Mouse (Mus musculus) MEL (cell line): ENCODE results near the gene Mpp6. TPM values are rescaled to one million over a fixed set of nuclear protein-coding genes. Genes with fewer than 3 reads are reported as not detected.

ENCODE experiments used
- DNase-seq: peaks from one replicate; pipeline ENCODE4 v3.0.0; 2011; ENCODE audit warnings: low read depth, low spot score
- H3K27ac ChIP-seq: 2 replicates; pipeline ENCODE4 v1.5.1; 2012; ENCODE audit warnings: low read depth, mild to moderate bottlenecking, control low read depth, low read length, moderate library complexity; ENCODE audit not compliant: control insufficient read depth
- H3K27me3 ChIP-seq, 2 experiments: fragments of 150-350 bp in 1 of 2; sonication (generic) in 1 of 2; 2 replicates each; pipeline ENCODE4 v1.6.1; 2012; ENCODE audit warnings: low read length in 2 of 2, mild to moderate bottlenecking in 2 of 2, improper control_type of control experiment in 1 of 2, moderate library complexity in 1 of 2; ENCODE audit not compliant: insufficient read depth in 2 of 2, control insufficient read depth in 1 of 2
- H3K36me3 ChIP-seq, 2 experiments: 2 replicates each; pipeline ENCODE4 v1.6.1; 2012 to 2014; ENCODE audit warnings: low read length in 2 of 2, improper control_type of control experiment in 1 of 2, inconsistent platforms in 1 of 2, mild to moderate bottlenecking in 1 of 2; ENCODE audit not compliant: insufficient read depth in 2 of 2, control insufficient read depth in 1 of 2
- H3K4me1 ChIP-seq, 2 experiments: fragments of 150-350 bp in 1 of 2; sonication (generic) in 1 of 2; 2 replicates each; pipeline ENCODE4 v1.6.1; 2012; ENCODE audit warnings: low read length in 2 of 2, improper control_type of control experiment in 1 of 2, mild to moderate bottlenecking in 1 of 2; ENCODE audit not compliant: insufficient read depth in 2 of 2, control insufficient read depth in 1 of 2
- H3K4me3 ChIP-seq, 2 experiments: fragments of 150-350 bp in 1 of 2; sonication (generic) in 1 of 2; 2 replicates each; pipeline ENCODE4 v1.5.1; 2012; ENCODE audit warnings: low read depth in 2 of 2, low read length in 2 of 2, mild to moderate bottlenecking in 2 of 2, moderate library complexity in 2 of 2, control low read depth in 1 of 2, improper control_type of control experiment in 1 of 2; ENCODE audit not compliant: control insufficient read depth in 1 of 2, insufficient read depth in 1 of 2
- H3K79me2 ChIP-seq: 2 replicates; pipeline ENCODE4 v1.6.1; 2012; ENCODE audit warnings: mild to moderate bottlenecking, low read length, moderate library complexity; ENCODE audit not compliant: control insufficient read depth, poor library complexity, insufficient read depth
- H3K9ac ChIP-seq: 2 replicates; pipeline ENCODE4 v1.6.1; 2012; ENCODE audit warnings: low read depth, mild to moderate bottlenecking, control low read depth, low read length, moderate library complexity; ENCODE audit not compliant: control insufficient read depth, poor library complexity, severe bottlenecking
- H3K9me3 ChIP-seq: fragments of 150-350 bp; sonication (generic); replicated peaks from 2 replicates; pipeline ENCODE4 v1.6.1; 2012; ENCODE audit warnings: mild to moderate bottlenecking, low read length, improper control_type of control experiment, moderate library complexity; ENCODE audit not compliant: insufficient read depth
- BHLHE40 ChIP-seq: IDR thresholded peaks from 2 replicates; pipeline ENCODE4 v1.6.1; 2012; ENCODE audit warnings: low read depth, mild to moderate bottlenecking, inconsistent platforms, low read length, improper control_type of control experiment, borderline replicate concordance
- CHD1 ChIP-seq: IDR thresholded peaks from 2 replicates; pipeline ENCODE4 v1.6.1; 2012; ENCODE audit warnings: low read depth, mild to moderate bottlenecking, inconsistent platforms, low read length, improper control_type of control experiment
- CHD2 ChIP-seq: IDR thresholded peaks from 2 replicates; pipeline ENCODE4 v1.6.1; 2011; ENCODE audit warnings: low read length, improper control_type of control experiment
- CTCF ChIP-seq, 3 experiments: IDR thresholded peaks in 2 of 3; conservative IDR thresholded peaks in 1 of 3; 2 replicates each; pipeline ENCODE4 v1.5.1; 2011 to 2012; ENCODE audit warnings: low read length in 3 of 3, low read depth in 2 of 3, mild to moderate bottlenecking in 2 of 3, improper control_type of control experiment in 1 of 3, inconsistent platforms in 1 of 3, mixed read lengths in 1 of 3, moderate library complexity in 1 of 3; ENCODE audit not compliant: control insufficient read depth in 1 of 3, insufficient read depth in 1 of 3, poor library complexity in 1 of 3, severe bottlenecking in 1 of 3
- ELF1 ChIP-seq: IDR thresholded peaks from 2 replicates; pipeline ENCODE4 v1.6.1; 2014; ENCODE audit warnings: low read depth, mild to moderate bottlenecking, inconsistent platforms, low read length, improper control_type of control experiment, moderate library complexity
- ETS1 ChIP-seq: IDR thresholded peaks from 2 replicates; pipeline ENCODE4 v1.6.1; 2012; ENCODE audit warnings: low read depth, mild to moderate bottlenecking, inconsistent platforms, low read length, improper control_type of control experiment, moderate library complexity
- GABPA ChIP-seq: IDR thresholded peaks from 2 replicates; pipeline ENCODE4 v1.6.1; 2012; ENCODE audit warnings: low read depth, mild to moderate bottlenecking, inconsistent platforms, low read length, improper control_type of control experiment, moderate library complexity
- HCFC1 ChIP-seq: IDR thresholded peaks from 2 replicates; pipeline ENCODE4 v1.6.1; 2012; ENCODE audit warnings: low read depth, mild to moderate bottlenecking, inconsistent platforms, low read length, improper control_type of control experiment, moderate library complexity
- JUND ChIP-seq: IDR thresholded peaks from 2 replicates; pipeline ENCODE4 v1.6.1; 2011; ENCODE audit warnings: low read depth, mild to moderate bottlenecking, improper control_type of control experiment, low read length
- MAFK ChIP-seq: IDR thresholded peaks from 2 replicates; pipeline ENCODE4 v1.6.1; 2011; ENCODE audit warnings: low read depth, mild to moderate bottlenecking, low read length, improper control_type of control experiment, borderline replicate concordance
- MAX ChIP-seq: IDR thresholded peaks from 2 replicates; pipeline ENCODE4 v1.6.1; 2011; ENCODE audit warnings: low read length, improper control_type of control experiment
- MEF2A ChIP-seq: IDR thresholded peaks from 2 replicates; pipeline ENCODE4 v1.6.1; 2014; ENCODE audit warnings: low read depth, mild to moderate bottlenecking, inconsistent platforms, low read length, improper control_type of control experiment; ENCODE audit not compliant: poor library complexity, insufficient replicate concordance, severe bottlenecking; ENCODE audit errors: extremely low read depth
- MXI1 ChIP-seq: IDR thresholded peaks from 2 replicates; pipeline ENCODE4 v1.6.1; 2011; ENCODE audit warnings: mild to moderate bottlenecking, low read depth, low read length, improper control_type of control experiment
- MYC ChIP-seq: IDR thresholded peaks from 2 replicates; pipeline ENCODE4 v1.6.1; 2011; ENCODE audit warnings: low read depth, mild to moderate bottlenecking, low read length, improper control_type of control experiment, moderate library complexity
- NELFE ChIP-seq: IDR thresholded peaks from 2 replicates; pipeline ENCODE4 v1.6.1; 2011; ENCODE audit warnings: low read depth, low read length, improper control_type of control experiment
- NRF1 ChIP-seq: IDR thresholded peaks from 2 replicates; pipeline ENCODE4 v1.6.1; 2014; ENCODE audit warnings: low read depth, mild to moderate bottlenecking, inconsistent platforms, low read length, improper control_type of control experiment, moderate library complexity; ENCODE audit not compliant: poor library complexity, insufficient read depth, severe bottlenecking
- POLR2A ChIP-seq, 2 experiments: IDR thresholded peaks; 2 replicates each; pipeline ENCODE4 v1.6.1; 2011 to 2012; ENCODE audit warnings: low read length in 2 of 2, mild to moderate bottlenecking in 2 of 2, control low read depth in 1 of 2, improper control_type of control experiment in 1 of 2, low read depth in 1 of 2, moderate library complexity in 1 of 2; ENCODE audit not compliant: control insufficient read depth in 1 of 2, insufficient read depth in 1 of 2, poor library complexity in 1 of 2
- POLR2AphosphoS2 ChIP-seq: IDR thresholded peaks from 2 replicates; pipeline ENCODE4 v1.6.1; 2011; ENCODE audit warnings: low read length, improper control_type of control experiment
- POLR2AphosphoS5 ChIP-seq: IDR thresholded peaks from 2 replicates; pipeline ENCODE4 v1.6.1; 2012; ENCODE audit warnings: low read depth, borderline replicate concordance, mild to moderate bottlenecking, inconsistent platforms, low read length, moderate library complexity, mixed read lengths
- RCOR1 ChIP-seq: IDR thresholded peaks from 2 replicates; pipeline ENCODE4 v1.6.1; 2012; ENCODE audit warnings: low read depth, mild to moderate bottlenecking, inconsistent platforms, low read length, improper control_type of control experiment
- SIN3A ChIP-seq: IDR thresholded peaks from 2 replicates; pipeline ENCODE4 v1.6.1; 2012; ENCODE audit warnings: low read length, improper control_type of control experiment, inconsistent platforms
- TAL1 ChIP-seq: IDR thresholded peaks from 2 replicates; pipeline ENCODE4 v1.6.1; 2012; ENCODE audit warnings: mild to moderate bottlenecking, inconsistent platforms, low read length, moderate library complexity, mixed read lengths
- TBP ChIP-seq: IDR thresholded peaks from 2 replicates; pipeline ENCODE4 v1.8.0; 2011; ENCODE audit warnings: low read depth, low read length, improper control_type of control experiment
- TCF12 ChIP-seq: IDR thresholded peaks from 2 replicates; pipeline ENCODE4 v1.6.1; 2014; ENCODE audit warnings: low read depth, mild to moderate bottlenecking, inconsistent platforms, low read length, improper control_type of control experiment, moderate library complexity
- UBTF ChIP-seq: IDR thresholded peaks from 2 replicates; pipeline ENCODE4 v1.6.1; 2012; ENCODE audit warnings: low read depth, mild to moderate bottlenecking, inconsistent platforms, low read length, improper control_type of control experiment, moderate library complexity, borderline replicate concordance; ENCODE audit not compliant: insufficient read depth
- USF2 ChIP-seq, 2 experiments: IDR thresholded peaks; 2 replicates each; pipeline ENCODE4 v1.6.1; 2011 to 2012; ENCODE audit warnings: improper control_type of control experiment in 2 of 2, low read length in 2 of 2, borderline replicate concordance in 1 of 2, inconsistent platforms in 1 of 2, low read depth in 1 of 2, mild to moderate bottlenecking in 1 of 2; ENCODE audit not compliant: insufficient read depth in 1 of 2
- ZMIZ1 ChIP-seq: IDR thresholded peaks from 2 replicates; pipeline ENCODE4 v1.6.1; 2012; ENCODE audit warnings: low read depth, mild to moderate bottlenecking, inconsistent platforms, low read length, improper control_type of control experiment, moderate library complexity
- ZNF384 ChIP-seq: IDR thresholded peaks from 2 replicates; pipeline ENCODE4 v1.6.1; 2012; ENCODE audit warnings: low read depth, mild to moderate bottlenecking, inconsistent platforms, low read length, improper control_type of control experiment
- polyA plus RNA-seq, 2 experiments: library from polyadenylated mRNA; stranded (reverse) in 1 of 2; unstranded in 1 of 2; fragments of >175 nt in 1 of 2; fragments of >200 nt in 1 of 2; gene quantifications; 2 replicates each; pipeline versions ENCODE4 v1.2.1 to v1.2.4; 2012; ENCODE audit warnings: low replicate concordance in 2 of 2, low read depth in 1 of 2; ENCODE audit not compliant: insufficient read length in 2 of 2, insufficient read depth in 1 of 2, missing spikeins in 1 of 2
- total RNA-seq: library from RNA; depleted of rRNA; stranded (reverse); fragments of 300-350 nt; gene quantifications from 2 replicates; pipeline ENCODE4 v1.2.3, GENCODE M21; 2012

Gene Mpp6
- total and polyA plus RNA-seq, 3 experiments, result 68.1 to 74.8 TPM; not detected in 1

DNA sequence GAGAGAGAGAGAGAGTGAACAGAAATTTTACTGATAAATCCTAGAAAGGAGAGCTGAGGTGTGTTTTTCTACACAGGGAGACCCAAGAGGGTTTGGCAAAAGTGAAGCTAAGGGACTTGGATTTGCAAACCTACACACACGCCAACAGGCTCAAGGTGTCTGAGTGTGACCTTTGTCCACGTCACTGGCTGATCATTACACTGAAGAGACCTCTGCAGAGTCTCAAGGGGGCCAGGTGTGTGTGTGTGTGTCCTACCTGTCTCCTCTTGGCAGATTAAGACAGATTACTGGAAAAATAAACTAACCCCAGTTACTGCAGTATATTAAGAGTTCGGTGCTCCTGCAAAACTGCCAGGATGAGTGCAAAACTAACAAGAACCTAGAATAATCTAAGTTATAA lies 27.6 kb downstream of the Mpp6 start:
- H3K27ac ChIP-seq, result no peak overlapping the region
- peaks cover 0 to 3% of the 10 kb centered on the region in 2 experiments; a peak in 1 of 4 replicates for H3K36me3 ChIP-seq
- H3K9me3 ChIP-seq, result no peaks in the 10 kb centered on the region
- TF ChIP-seq JUND, result no peak
- no peak for TF ChIP-seq NELFE
- TF ChIP-seq MYC, result no peak
- no peak for TF ChIP-seq ETS1
- TF ChIP-seq MAX, result no peak
- TF ChIP-seq CHD2, result no peak
- no peak for TF ChIP-seq TAL1
- no peak for TF ChIP-seq UBTF
- no peak for TF ChIP-seq POLR2AphosphoS5
- no peak for TF ChIP-seq MEF2A
- TF ChIP-seq TCF12, result no peak
- TF ChIP-seq CTCF (IDR thresholded peaks at IDR 0.05 in 2 of 3, conservative IDR thresholded peaks at IDR 0.05 in 1 of 3; ENCODE audit: control insufficient read depth in 1 of 3, insufficient read depth in 1 of 3, low read depth in 2 of 3, low read length in 3 of 3, poor library complexity in 1 of 3, severe bottlenecking in 1 of 3), result no peak
- TF ChIP-seq HCFC1, result no peak
- no peak for TF ChIP-seq MXI1
- no peak for TF ChIP-seq NRF1
- no peak for TF ChIP-seq SIN3A
- no peaks in the 10 kb centered on the region; a peak in 3 of 4 replicates for H3K4me1 ChIP-seq
- DNase-seq, result no peak
- no peaks in the 10 kb centered on the region for H3K27me3 ChIP-seq
- H3K4me3 ChIP-seq, result no peak overlapping the region
- no peak overlapping the region for H3K9ac ChIP-seq
- H3K79me2 ChIP-seq, result peaks cover 2% of the 10 kb centered on the region; the same call in 1 of the 2 replicates

DNA sequence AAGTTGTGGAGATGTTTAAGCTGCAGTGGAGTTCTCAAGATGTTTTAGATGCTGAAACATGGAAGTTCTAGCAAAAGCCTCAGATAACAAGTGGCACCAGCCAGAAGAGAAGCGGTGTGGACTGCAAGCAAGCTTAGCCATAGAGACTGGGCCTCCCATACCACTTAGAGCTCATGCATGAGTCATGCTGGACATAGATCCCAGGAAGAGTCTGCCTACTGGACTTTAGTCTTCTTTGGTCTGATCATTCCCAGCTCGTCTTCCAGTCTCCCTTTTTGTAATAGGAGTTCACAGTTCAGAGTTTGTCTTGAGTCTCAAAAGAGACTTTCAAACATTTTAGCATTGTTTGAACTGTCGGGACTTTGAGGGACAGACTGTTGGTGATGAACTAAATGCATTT lies 29.5 kb downstream of the Mpp6 start:
- H3K27me3 ChIP-seq, result no peaks in the 10 kb centered on the region
- H3K79me2 ChIP-seq, result peaks cover 2% of the 10 kb centered on the region; the same call in 1 of the 2 replicates
- H3K9ac ChIP-seq, result no peak overlapping the region
- H3K36me3 ChIP-seq, result peaks cover 0 to 1% of the 10 kb centered on the region in 2 experiments; a peak in 2 of 4 replicates
- H3K4me1 ChIP-seq, result no peaks in the 10 kb centered on the region
- no peak for DNase-seq
- TF ChIP-seq ZNF384 (no peak), BHLHE40 (no peak), TBP (no peak), MYC (no peak), POLR2AphosphoS2 (no peak), USF2 (IDR thresholded peaks at IDR 0.05; ENCODE audit: borderline replicate concordance in 1 of 2, insufficient read depth in 1 of 2, low read depth in 1 of 2, low read length in 2 of 2) (no peak), MAFK (no peak), NELFE (no peak), ELF1 (no peak), ZMIZ1 (no peak), GABPA (no peak), TAL1 (no peak), POLR2A (IDR thresholded peaks at IDR 0.05; ENCODE audit: control insufficient read depth in 1 of 2, insufficient read depth in 1 of 2, low read depth in 1 of 2, low read length in 2 of 2, poor library complexity in 1 of 2) (no peak), RCOR1 (no peak), CHD1 (no peak)
- H3K4me3 ChIP-seq, result no peak overlapping the region
- no peak overlapping the region for H3K27ac ChIP-seq
- no peaks in the 10 kb centered on the region for H3K9me3 ChIP-seq
